Mouse (Mus musculus) embryo, embryonic 10.5 days (tissue): Measurements from ENCODE around the gene Yeats2.
"Not testable (repeated sequence)": the region's sequence is repeated elsewhere in the genome, so short reads cannot be mapped to it uniquely, and the experiment has no call there.

Experiments
- DNase-seq: peaks from one replicate; pipeline ENCODE4 v3.0.0-alpha.2; 2015; ENCODE audit warnings: low spot score

Yeats2 gene

GRCm38 (mm10) chr16:20140772-20141531 is at the start of gene Yeats2:
Gene Yeats2, plus strand, starts transcription at chr16:20141063.
- DNase-seq = peak; percentile 83

DNA sequence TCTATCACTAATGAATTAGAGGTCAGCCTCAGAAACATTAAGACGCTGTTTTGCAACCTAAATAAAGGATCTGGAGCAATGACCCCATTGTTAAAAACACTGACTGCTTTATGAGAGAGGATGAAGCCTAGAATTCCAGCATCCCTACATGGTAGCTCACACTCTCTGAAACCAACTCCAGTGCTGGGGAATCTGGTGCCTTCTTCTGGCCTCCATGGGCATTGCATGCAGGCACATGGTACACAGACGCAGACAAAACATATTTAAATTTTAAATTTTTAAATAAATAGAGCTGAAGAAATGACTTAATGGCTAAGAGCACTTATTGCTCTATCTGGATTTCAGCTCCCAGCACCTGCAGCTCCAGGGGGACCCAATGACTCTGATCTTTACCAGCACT is 44.9 kb upstream of the Yeats2 start:
- peak; percentile 48 for DNase-seq

DNA sequence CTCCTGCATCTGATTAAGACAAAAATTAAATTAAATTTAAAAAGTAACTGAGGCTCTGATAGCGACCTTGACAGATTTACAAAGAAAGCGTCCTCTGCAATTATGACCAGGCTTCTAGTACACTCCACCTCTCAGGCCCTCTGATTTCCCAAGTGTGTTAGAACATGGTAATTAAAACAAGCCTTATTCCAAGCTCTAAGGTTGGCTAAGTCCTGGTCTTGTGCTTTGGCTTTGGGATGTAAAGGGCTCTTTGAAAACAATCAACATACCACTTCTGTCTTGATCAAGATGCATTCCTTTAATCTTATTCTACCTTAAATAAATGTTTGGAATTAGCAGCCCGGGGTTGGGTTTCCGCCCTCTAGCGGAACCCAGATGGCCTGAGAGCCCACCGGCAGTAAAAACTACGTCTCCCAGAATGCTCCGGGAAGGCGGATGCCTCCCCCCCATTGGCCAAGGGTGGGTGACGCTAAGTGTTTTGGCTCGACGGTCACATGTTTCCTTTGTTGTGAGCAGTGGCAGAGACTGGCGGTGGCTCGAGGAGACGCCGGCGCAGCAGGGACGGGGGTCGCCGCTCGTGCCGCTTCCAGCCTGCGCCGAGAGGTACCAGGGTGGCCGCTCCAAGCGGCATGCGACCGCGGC is 43.7 kb upstream of the Yeats2 start, which contains the start of gene Klhl24:
TSS of gene Klhl24 (plus strand) at position 474 of the 642 bp plus-strand sequence.
- DNase-seq = peak; percentile 98

GRCm38 (mm10) chr16:20097711-20098374 is 43.0 kb upstream of the Yeats2 start:
- DNase-seq = peak; percentile 95

- no peak for DNase-seq
Observed at GRCm38 (mm10) chr16:20098375-20098727, 42.5 kb upstream of the Yeats2 start.

DNA sequence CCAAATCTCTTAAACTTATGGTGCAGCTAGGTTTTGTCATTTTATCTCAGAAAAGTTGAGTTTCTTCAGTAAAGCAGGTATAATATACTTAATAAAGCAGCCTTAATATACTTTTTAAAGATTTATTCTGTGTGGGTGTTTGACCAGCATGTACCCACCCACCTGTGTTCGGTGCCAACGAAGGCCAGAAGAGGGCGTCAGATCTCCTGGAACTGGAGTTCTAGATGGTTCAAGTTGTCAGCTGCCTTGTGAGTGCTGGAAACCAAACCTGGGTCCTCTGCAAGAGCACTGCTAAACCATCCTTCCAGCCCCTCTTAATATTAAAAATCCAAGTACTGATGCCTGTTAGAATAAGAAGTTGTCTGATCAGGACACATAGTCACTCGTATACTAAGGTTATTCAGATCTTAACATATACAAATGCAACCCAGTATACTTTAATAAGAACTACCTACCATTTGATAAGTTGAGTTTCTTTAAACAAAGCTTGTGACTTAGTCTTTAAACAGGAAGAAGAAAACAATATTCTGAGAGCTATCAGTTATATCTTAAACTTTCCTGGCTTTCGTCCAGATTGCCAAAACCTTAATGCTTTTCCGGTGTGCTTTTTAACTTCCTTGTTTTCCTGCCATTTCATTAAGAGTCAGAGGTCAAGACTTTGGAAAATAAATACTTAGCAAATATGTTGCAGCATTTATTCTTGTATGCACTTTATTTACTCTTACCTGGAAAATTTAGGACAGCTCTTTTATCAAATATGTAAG is 41.8 kb upstream of the Yeats2 start:
- no peak for DNase-seq

DNA sequence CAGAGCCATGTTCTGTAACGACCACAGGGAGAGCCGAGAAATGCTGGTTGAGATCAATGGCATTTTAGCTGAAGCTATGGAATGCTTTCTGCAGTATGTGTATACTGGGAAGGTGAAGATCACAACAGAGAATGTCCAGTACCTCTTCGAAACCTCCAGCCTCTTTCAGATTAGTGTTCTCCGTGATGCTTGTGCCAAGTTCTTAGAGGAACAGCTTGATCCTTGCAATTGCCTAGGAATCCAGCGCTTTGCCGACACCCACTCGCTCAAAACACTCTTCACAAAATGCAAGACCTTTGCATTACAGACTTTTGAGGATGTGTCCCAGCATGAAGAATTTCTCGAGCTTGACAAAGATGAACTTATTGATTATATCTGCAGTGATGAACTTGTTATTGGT is 33.9 kb upstream of the Yeats2 start:
- DNase-seq = no peak

DNA sequence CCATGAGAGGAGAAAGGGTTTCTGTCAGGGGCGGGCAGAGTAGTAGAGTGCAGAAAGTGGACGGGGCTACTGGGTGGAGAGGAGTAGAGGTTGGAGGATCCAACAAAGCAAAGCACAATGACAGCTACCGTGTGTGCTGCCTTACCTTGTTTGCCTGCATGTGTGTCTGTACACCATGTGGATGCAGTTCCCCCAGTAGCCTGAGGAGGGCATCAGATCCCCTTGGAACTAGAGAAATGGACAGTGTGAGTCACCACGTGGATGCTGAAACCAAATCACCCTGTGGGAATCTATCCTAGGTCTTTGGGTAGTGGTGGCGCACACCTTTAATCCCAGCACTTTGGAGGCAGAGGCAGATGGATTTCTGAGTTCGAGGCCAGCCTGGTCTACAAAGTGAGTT is 31.9 kb upstream of the Yeats2 start:
- no peak for DNase-seq

DNA sequence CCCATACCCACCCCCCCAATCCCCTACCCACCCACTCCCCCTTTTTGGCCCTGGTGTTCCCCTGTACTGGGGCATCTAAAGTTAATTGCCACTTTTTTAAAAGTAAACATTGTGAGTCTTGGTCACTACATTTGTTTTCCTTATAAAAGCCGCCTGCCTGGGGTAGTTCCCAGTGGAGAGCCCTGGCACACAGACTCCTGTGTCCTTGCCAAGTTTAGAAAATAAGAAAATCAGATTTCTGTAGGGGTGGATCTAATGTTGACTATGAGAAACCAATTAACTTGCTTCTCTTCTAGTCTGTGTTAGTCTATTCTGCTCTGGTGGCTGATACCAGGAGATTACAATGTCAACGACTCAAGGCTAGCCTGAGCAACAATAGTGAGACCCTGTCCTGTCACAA is 28.2 kb upstream of the Yeats2 start:
- no peak for DNase-seq

GRCm38 (mm10) chr16:20116069-20116468 is 24.8 kb upstream of the Yeats2 start:
- DNase-seq = no peak

DNA sequence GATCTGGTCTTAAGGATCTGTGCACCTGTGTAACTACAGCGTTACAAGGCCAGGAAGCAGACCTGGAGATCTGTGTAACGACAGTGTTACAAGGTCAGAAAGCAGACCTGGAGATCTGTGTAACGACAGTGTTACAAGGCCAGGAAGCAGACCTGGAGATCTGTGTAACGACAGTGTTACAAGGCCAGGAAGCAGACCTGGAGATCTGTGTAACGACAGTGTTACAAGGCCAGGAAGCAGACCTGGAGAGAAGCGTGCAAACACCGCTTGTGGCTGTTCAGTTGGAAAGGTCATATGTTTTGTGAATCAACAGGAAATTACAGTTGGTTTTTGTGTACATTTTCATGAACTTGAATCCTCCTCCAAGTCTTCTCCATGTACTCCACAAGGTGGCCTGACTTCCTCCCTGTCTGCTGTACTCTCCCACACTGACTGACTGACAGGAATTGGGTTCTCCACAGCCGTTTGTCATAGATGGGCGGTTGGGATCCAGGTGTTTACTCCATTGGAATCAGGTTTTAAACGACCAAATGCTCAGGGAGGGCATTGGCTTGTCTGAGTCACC is 14.5 kb upstream of the Yeats2 start:
- not testable (repeated sequence) for DNase-seq

DNA sequence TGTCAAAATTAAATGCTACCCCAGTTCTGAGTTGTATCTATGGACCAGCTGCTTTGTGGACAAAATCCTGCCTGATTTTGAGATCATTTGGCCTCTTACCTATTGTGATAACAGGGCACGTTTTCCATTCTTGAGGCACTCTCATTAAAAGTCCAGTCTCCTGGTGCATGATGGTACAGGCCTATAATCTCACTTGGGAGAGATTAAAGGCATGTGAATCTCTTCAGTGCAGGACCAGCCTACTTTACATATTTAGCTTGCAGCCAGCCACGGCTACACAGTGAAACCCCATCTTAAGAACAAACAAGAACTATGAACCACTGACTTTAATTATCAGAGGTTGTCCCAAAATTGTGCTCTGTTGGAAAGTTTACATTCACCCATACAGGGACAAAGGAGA is 10.5 kb upstream of the Yeats2 start:
- DNase-seq = no peak

DNA sequence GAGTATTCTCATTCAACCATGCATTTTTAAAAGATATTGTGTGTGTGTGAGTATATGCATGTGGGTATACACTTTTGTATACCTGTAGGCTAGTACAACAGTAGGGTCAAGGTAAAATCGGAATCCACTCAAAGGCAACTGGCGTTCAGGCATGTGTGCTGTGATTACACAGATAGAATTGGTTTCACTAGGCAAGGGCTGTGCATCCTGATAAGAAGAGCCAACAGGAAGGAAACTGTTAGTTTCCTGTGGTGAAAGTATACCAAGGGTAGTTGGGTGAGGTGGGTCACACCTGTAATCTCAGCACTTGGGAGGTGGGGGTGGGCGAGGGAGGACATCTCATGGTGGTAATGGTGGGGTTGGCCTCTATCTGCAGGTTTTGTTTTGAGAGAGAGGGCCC is 3.7 kb downstream of the Yeats2 start:
- DNase-seq = no peak

DNA sequence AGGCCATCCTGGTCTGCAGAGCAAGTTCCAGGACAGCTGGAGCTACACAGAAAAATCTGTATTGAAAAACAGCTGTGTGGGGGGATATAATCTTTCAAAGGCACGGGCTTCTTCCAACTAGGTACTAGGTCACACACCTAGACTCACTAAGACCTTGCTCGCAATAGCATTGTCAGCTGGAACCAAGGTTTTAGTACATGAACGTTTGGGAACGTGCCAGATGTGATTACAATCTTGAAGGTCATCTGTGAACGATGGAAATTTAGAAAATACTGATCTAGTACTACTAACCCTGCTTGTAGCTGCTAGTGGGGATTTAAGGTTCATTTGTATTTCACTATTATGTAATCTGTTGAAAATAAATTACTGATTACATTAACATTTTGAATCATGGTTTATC is 11.1 kb downstream of the Yeats2 start:
- DNase-seq = no peak

GRCm38 (mm10) chr16:20153742-20154141 is 12.9 kb downstream of the Yeats2 start:
- no peak for DNase-seq

- DNase-seq = no peak
Observed at GRCm38 (mm10) chr16:20160130-20160529, 19.3 kb downstream of the Yeats2 start.

DNA sequence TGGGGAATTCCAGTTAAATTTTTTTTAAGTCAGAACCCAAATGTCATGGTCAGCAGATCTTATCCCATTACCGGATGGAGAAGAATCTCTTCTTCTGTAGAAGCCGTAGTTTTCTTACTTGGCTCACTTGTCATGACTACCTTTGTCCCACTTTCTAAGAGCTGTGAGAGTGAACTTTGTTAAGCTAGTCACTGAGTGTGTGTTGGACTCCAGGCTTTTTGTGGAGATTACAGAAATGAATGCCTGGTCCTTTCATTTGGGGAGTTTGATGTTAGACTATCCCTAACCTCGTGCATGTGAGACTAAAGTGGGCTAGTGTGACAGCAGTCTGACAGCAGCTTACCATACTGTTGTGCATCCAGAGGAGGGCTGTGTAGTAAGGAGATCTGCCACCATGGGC is 28.2 kb downstream of the Yeats2 start:
- DNase-seq = no peak

- DNase-seq = peak; percentile 4
Observed at GRCm38 (mm10) chr16:20169471-20170106, 28.7 kb downstream of the Yeats2 start.

GRCm38 (mm10) chr16:20179406-20180175 is 38.7 kb downstream of the Yeats2 start:
- DNase-seq = no peak

- peak; percentile 38 for DNase-seq
Observed at GRCm38 (mm10) chr16:20185368-20185767, 44.5 kb downstream of the Yeats2 start.
